Mouse (Mus musculus): ENCODE measurements around the gene Hic2.

Hic2 gene

GRCm38 (mm10) chr16:17275721-17276120 lies 42.3 kb downstream of the Hic2 start, which contains the start of gene Tmem191c:
TSS of gene Tmem191c (plus strand) at chr16:17276077.
- no peak for DNase-seq (ENCODE audit: low read depth, low spot score)

GRCm38 (mm10) chr16:17276164-17277151 lies 43.1 kb downstream of the Hic2 start:
- peak; percentile 96 for DNase-seq (ENCODE audit: low read depth, low spot score)

DNA sequence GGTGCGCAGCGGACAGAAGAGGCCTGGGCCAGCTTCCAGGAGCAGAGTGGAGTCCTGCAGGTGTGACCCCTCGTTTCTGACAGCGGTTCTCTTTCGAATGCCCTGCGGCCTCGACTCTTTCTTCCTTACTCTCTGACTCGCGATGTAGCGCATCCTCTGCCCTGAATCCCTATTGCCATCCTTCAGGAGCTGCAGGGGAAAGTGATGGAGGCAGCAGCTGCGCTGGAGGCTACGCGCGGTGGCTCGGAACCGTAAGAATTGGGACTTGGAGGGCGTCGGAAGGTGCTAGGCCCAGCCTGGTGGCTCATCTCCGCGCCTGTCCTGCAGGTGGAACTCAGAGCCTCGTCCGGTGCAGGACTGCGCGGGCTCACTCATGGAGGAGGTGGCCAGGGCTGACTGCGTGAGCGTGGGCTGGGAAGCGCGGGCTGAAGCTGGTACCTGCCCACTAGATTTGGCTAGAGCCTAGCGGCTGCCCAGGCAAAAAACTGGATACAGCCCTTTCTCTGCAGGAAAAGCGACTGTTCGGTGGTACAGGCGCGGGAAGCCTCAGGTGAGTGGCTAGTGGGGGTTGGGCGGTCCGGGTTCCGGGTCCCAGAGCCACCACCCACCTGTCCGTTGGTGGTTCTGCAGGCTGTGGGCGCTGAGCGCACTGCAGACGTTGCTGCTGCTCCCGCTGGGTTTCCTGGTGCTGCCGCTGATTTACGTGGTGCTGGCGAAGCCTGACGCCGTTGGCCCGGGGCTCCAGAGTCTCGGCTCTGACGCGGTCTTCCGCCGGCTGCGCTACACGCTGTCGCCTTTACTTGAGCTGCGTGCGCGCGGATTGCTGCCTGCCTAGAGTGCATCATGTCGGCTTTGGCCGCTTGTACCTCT lies 44.2 kb downstream of the Hic2 start:
- DNase-seq (ENCODE audit: low read depth, low spot score) = peak; percentile 85

- DNase-seq (ENCODE audit: low read depth, low spot score) = no peak
These were observed 47.1 kb downstream of the Hic2 start for GRCm38 (mm10) chr16:17280471-17280870.

- no peak for DNase-seq (ENCODE audit: low read depth, low spot score)
These were observed 49.8 kb downstream of the Hic2 start for GRCm38 (mm10) chr16:17283151-17283550.

- DNase-seq (ENCODE audit: low read depth, low spot score) = no peak
These were observed 53.7 kb downstream of the Hic2 start for GRCm38 (mm10) chr16:17287103-17287502.

DNA sequence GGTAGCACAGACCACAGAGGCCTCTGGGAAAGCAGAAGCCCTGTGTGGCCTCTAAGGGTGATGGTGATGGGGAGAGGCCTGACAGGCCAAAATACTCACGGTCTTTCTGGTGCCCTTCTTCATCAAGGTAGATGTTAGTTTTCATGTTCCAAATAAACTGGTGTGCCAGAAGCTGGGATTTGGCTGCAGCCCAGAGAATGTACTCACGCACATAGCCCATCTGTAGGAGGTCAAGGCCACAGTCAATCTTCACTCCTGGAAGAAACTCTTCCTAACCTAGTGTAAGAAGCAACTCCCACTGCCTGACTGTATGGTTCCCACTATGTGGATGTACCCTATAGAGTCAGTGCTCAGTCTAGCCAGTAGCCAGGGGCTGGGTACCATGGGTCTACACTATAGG lies 57.6 kb downstream of the Hic2 start:
- DNase-seq (ENCODE audit: low read depth, low spot score) = no peak

DNA sequence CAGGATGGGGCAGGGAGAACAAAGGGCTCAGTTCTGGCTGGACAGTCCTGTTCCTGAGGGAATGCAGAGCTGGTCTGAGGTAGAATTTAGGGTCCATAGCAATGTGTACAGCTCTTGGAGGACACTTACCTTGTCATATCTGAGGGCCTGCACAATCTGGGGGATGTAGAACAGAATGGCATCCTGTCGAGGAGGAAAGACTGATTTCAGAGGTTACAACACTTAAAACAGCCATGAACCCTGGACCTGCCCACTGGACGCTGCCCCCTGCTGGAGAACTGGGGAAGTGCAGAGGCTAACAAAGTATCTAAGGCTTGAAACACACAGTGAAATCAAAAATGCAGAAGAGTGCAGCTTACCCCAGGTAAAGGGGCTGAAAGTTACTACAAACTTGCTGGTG lies 59.4 kb downstream of the Hic2 start:
- peak; percentile 86 for DNase-seq (ENCODE audit: low read depth, low spot score)

- no peak for DNase-seq (ENCODE audit: low read depth, low spot score)
These were observed 67.4 kb downstream of the Hic2 start for GRCm38 (mm10) chr16:17300818-17301217.

DNA sequence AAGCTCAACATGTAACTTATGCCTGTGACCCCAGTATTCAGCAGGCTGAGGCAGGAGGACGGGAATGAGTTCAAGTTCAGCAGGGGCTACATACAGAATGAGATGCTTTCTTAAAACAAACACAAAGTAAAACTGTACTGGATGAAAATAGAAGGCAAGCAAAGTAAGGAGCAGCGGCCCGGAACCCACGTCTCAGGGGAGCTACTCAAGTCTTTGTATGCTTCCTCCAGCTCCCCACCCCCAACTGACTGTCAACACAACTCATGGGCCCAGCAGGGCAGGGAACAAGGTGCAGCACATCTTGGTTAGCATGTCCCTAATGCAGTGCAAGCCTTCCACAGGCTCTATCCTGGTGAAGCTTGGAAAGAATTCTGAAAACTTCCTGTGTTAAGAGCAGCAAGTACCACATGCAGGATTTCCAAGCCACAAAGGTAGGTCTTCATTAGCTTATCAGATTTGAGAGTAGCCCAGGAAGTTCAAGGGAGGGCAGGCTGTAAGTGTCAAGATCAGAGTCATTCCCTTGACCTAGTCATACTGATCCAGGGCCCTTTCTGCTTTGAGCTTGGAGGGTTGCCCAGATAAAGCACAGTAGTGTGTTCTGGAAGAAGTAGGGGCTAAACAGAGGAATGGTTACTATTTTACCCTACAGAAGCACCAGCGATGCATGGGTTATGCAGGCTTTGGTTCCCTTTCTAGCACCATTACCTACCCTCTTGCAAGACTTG lies 70.3 kb downstream of the Hic2 start:
- DNase-seq (ENCODE audit: low read depth, low spot score) = no peak

DNA sequence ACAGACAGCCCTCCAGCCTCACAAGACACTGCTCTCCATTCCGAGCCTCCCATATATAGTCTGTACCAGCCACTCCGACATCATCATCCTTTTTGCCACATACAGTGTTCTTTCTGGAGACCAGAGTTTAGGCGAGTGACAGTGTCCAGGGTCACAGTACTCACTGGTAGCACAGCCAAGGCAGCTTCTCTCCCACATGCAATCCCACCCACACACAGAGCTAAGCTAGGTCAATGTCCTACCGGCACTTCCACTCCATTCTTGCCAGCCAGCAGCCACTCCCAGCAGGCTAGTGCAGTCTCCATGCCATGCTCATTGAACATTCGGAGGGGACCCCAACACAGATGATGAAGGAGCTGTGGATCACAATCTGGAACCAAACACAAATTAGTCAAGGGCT lies 74.1 kb downstream of the Hic2 start:
- no peak for DNase-seq (ENCODE audit: low read depth, low spot score)

- DNase-seq (ENCODE audit: low read depth, low spot score) = no peak
These were observed 75.7 kb downstream of the Hic2 start for GRCm38 (mm10) chr16:17309036-17309435.

GRCm38 (mm10) chr16:17312531-17312930 lies 79.2 kb downstream of the Hic2 start:
- DNase-seq (ENCODE audit: low read depth, low spot score) = no peak
